Mouse (Mus musculus) kidney, adult 11 months (tissue): Measurements from ENCODE around the gene Nmur1.
"Not testable (repeated sequence)": the region's sequence is repeated elsewhere in the genome, so short reads cannot be mapped to it uniquely, and the experiment has no call there.

ENCODE experiments used
- DNase-seq: peaks from one replicate; pipeline ENCODE4 v3.0.0; 2022

The Nmur1 gene

GRCm38 (mm10) chr1:86426128-86426527 is at the start of gene Nmur1, which contains the start of gene Tex44:
Gene Nmur1, minus strand, starts transcription at chr1:86426228.
Gene Tex44, plus strand, starts transcription at chr1:86426329.
- DNase-seq = no peak

- no peak for DNase-seq
These were observed 47.2 kb upstream of the Nmur1 start for GRCm38 (mm10) chr1:86473109-86473760.

- DNase-seq = peak; percentile 84
These were observed 46.3 kb upstream of the Nmur1 start for GRCm38 (mm10) chr1:86472197-86472952.

GRCm38 (mm10) chr1:86471504-86471961 is 45.5 kb upstream of the Nmur1 start:
- not testable (repeated sequence) for DNase-seq

GRCm38 (mm10) chr1:86470519-86471181 is 44.6 kb upstream of the Nmur1 start:
- DNase-seq = peak; percentile 90

GRCm38 (mm10) chr1:86469876-86470275 is 43.8 kb upstream of the Nmur1 start:
- DNase-seq = no peak

GRCm38 (mm10) chr1:86467416-86467815 is 41.4 kb upstream of the Nmur1 start:
- DNase-seq = peak; percentile 9

GRCm38 (mm10) chr1:86464875-86465224 is 38.8 kb upstream of the Nmur1 start:
- DNase-seq = peak; percentile 51

- no peak for DNase-seq
These were observed 38.3 kb upstream of the Nmur1 start for GRCm38 (mm10) chr1:86464223-86464874.

GRCm38 (mm10) chr1:86459371-86459770 is 33.3 kb upstream of the Nmur1 start:
- DNase-seq = no peak

- DNase-seq = no peak
These were observed 31.0 kb upstream of the Nmur1 start for GRCm38 (mm10) chr1:86456892-86457581.

GRCm38 (mm10) chr1:86452713-86453112 is 26.7 kb upstream of the Nmur1 start:
- no peak for DNase-seq

GRCm38 (mm10) chr1:86449966-86450365 is 23.9 kb upstream of the Nmur1 start:
- DNase-seq = no peak

GRCm38 (mm10) chr1:86448272-86448671 is 22.2 kb upstream of the Nmur1 start:
- no peak for DNase-seq

- DNase-seq = peak; percentile 21
These were observed 21.7 kb upstream of the Nmur1 start for GRCm38 (mm10) chr1:86447596-86448171.

- DNase-seq = no peak
These were observed 17.6 kb upstream of the Nmur1 start for GRCm38 (mm10) chr1:86443386-86444172.

GRCm38 (mm10) chr1:86442832-86443231 is 16.8 kb upstream of the Nmur1 start:
- DNase-seq = no peak

- DNase-seq = peak; percentile 88
These were observed 16.2 kb upstream of the Nmur1 start for GRCm38 (mm10) chr1:86441980-86442831.

GRCm38 (mm10) chr1:86441724-86441979 is 15.6 kb upstream of the Nmur1 start:
- DNase-seq = no peak

GRCm38 (mm10) chr1:86440887-86441723 is 15.1 kb upstream of the Nmur1 start:
- peak; percentile 56 for DNase-seq
